Mouse (Mus musculus): ENCODE results near the gene Lsm2.

- TF ChIP-seq CTCF (conservative IDR thresholded peaks at IDR 0.05; ENCODE audit: low read length) (no peak), POU5F1 (IDR thresholded peaks at IDR 0.05; ENCODE audit: borderline replicate concordance, low read length) (no peak)
Measured at GRCm38 (mm10) chr17:34964640-34965049, 17.0 kb upstream of the Lsm2 start.
